Mouse (Mus musculus) liver, postnatal 0 days (tissue): ENCODE results near the gene Vldlr. TPM values are rescaled to one million over a fixed set of nuclear protein-coding genes. Genes with fewer than 3 reads are reported as not detected.
A peak's percentile ranks its signal among the peaks of the same experiment; 100 is the strongest.

Experiments
- ATAC-seq: fragments of 200-750 bp; cut with Nextera tagmentation; 2 replicates; pipeline ENCODE4 v1.8.0; 2017; ENCODE audit warnings: mild to moderate bottlenecking, moderate library complexity
- DNase-seq: peaks from one replicate; pipeline ENCODE4 v3.0.0-alpha.2; 2016
- H3K27ac ChIP-seq: fragments of 300-500 bp; sonication (generic); 2 replicates; pipeline ENCODE4 v1.5.1; 2014; ENCODE audit warnings: antibody characterized with exemption, moderate library complexity, mild to moderate bottlenecking, low read depth
- H3K27me3 ChIP-seq: fragments of 300-500 bp; sonication (generic); 2 replicates; pipeline ENCODE4 v1.6.1; 2014; ENCODE audit warnings: low read length, control low read depth, mixed read lengths; ENCODE audit not compliant: insufficient read depth
- H3K36me3 ChIP-seq: fragments of 300-500 bp; sonication (generic); replicated peaks from 2 replicates; pipeline ENCODE4 v1.6.1; 2014; ENCODE audit warnings: mild to moderate bottlenecking, control low read depth, low read length, moderate library complexity, mixed read lengths; ENCODE audit not compliant: insufficient read depth
- H3K4me1 ChIP-seq: fragments of 300-500 bp; sonication (generic); 2 replicates; pipeline ENCODE4 v1.6.1; 2014; ENCODE audit warnings: antibody characterized with exemption, mild to moderate bottlenecking, control low read depth; ENCODE audit not compliant: insufficient read depth
- H3K4me2 ChIP-seq: fragments of 300-500 bp; sonication (generic); 2 replicates; pipeline ENCODE4 v1.6.1; 2014; ENCODE audit warnings: low read depth, mild to moderate bottlenecking, low read length, moderate library complexity, mixed read lengths
- H3K4me3 ChIP-seq: fragments of 300-500 bp; sonication (generic); 2 replicates; pipeline ENCODE4 v1.5.1; 2014; ENCODE audit warnings: low read depth, low read length
- H3K9ac ChIP-seq: fragments of 300-500 bp; sonication (generic); replicated peaks from 2 replicates; pipeline ENCODE4 v1.6.1; 2014; ENCODE audit warnings: mild to moderate bottlenecking, moderate library complexity
- H3K9me3 ChIP-seq: fragments of 300-500 bp; sonication (generic); 2 replicates; pipeline ENCODE4 v1.6.1; 2016; ENCODE audit warnings: mild to moderate bottlenecking, control low read depth, low read length, mixed read lengths
- CTCF ChIP-seq: sonication (generic); IDR thresholded peaks from 2 replicates; pipeline ENCODE4 v1.5.1; 2016; ENCODE audit warnings: antibody characterized with exemption, low read depth
- EP300 ChIP-seq: IDR thresholded peaks from 2 replicates; pipeline ENCODE4 v1.6.1; 2016; ENCODE audit warnings: antibody characterized with exemption, low read depth, mild to moderate bottlenecking
- WGBS: fragments of 180-500 bp; shearing (Covaris S2); extraction: QIAGEN DNeasy Blood & Tissue Kit; methylation state at CpG from one replicate; pipeline ENCODE4 v1.1.7; 2014; ENCODE audit not compliant: insufficient replicate concordance; 5-methylcytosine and 5-hydroxymethylcytosine counted together
- polyA plus RNA-seq: library from polyadenylated mRNA; unstranded; fragments of >200 nt; fragmentation: Nextera tagmentation; extraction: Ambion mirVana; gene quantifications from 2 replicates; pipeline ENCODE4 v1.2.1, GENCODE M21; 2015

Gene Vldlr
- polyA plus RNA-seq, 1 experiment from 2014 or later = 1.2 TPM

GRCm38 (mm10) chr19:27226626-27227025 lies 10.3 kb downstream of the Vldlr start:
- Histone ChIP-seq H3K4me3 (no peak overlapping the region), H3K4me1 (no peaks in the 10 kb centered on the region), H3K36me3 (no peaks in the 10 kb centered on the region), H3K4me2 (no peak overlapping the region), H3K9ac (no peak overlapping the region), H3K27me3 (no peaks in the 10 kb centered on the region), H3K27ac (no peak overlapping the region), H3K9me3 (no peaks in the 10 kb centered on the region)
- TF ChIP-seq CTCF (no peak), EP300 (no peak)
- ATAC-seq (no peak), DNase-seq (no peak)
- 69% methylated on average over 3 of the region's 3 CpGs for WGBS

- TF ChIP-seq EP300 = no peak
- TF ChIP-seq CTCF = no peak
- DNase-seq (no peak), ATAC-seq (no peak)
- Histone ChIP-seq H3K4me3 (no peak overlapping the region), H3K4me2 (no peak overlapping the region), H3K27ac (no peak overlapping the region), H3K36me3 (no peaks in the 10 kb centered on the region), H3K9ac (no peak overlapping the region), H3K4me1 (no peaks in the 10 kb centered on the region), H3K9me3 (no peaks in the 10 kb centered on the region), H3K27me3 (no peaks in the 10 kb centered on the region)
- 71% methylated on average over 4 of the region's 4 CpGs for WGBS
These were observed 10.8 kb downstream of the Vldlr start for GRCm38 (mm10) chr19:27227131-27227530.

GRCm38 (mm10) chr19:27228254-27228653 lies 12.0 kb downstream of the Vldlr start:
- 74% methylated on average over 1 of the region's 1 CpGs for WGBS
- ATAC-seq (0 out of 2 replicates have a peak, but pooled peaks have one; percentile 38), DNase-seq (no peak)
- Histone ChIP-seq H3K4me1 (no peaks in the 10 kb centered on the region), H3K27ac (no peak overlapping the region), H3K4me3 (no peak overlapping the region), H3K36me3 (no peaks in the 10 kb centered on the region), H3K4me2 (no peak overlapping the region), H3K9me3 (no peaks in the 10 kb centered on the region), H3K27me3 (no peaks in the 10 kb centered on the region), H3K9ac (no peak overlapping the region)
- TF ChIP-seq CTCF = no peak
- no peak for TF ChIP-seq EP300

- WGBS = 64% methylated on average over 2 of the region's 2 CpGs
- no peak for DNase-seq
- Histone ChIP-seq H3K4me3 (no peak overlapping the region), H3K4me2 (no peak overlapping the region), H3K9ac (no peak overlapping the region), H3K27ac (no peak overlapping the region), H3K4me1 (no peaks in the 10 kb centered on the region), H3K27me3 (no peaks in the 10 kb centered on the region), H3K9me3 (no peaks in the 10 kb centered on the region), H3K36me3 (no peaks in the 10 kb centered on the region)
- TF ChIP-seq EP300 (no peak), CTCF (no peak)
- no peak for ATAC-seq
These were observed 17.1 kb downstream of the Vldlr start for GRCm38 (mm10) chr19:27233386-27233785.

- Histone ChIP-seq H3K36me3 (no peaks in the 10 kb centered on the region), H3K9ac (no peak overlapping the region), H3K27me3 (no peaks in the 10 kb centered on the region), H3K9me3 (no peaks in the 10 kb centered on the region), H3K4me2 (no peak overlapping the region), H3K4me1 (no peaks in the 10 kb centered on the region), H3K4me3 (no peak overlapping the region), H3K27ac (no peak overlapping the region)
- 80% methylated on average over 4 of the region's 4 CpGs for WGBS
- no peak for TF ChIP-seq EP300
- TF ChIP-seq CTCF = no peak
- no peak for DNase-seq
- ATAC-seq = no peak
These were observed 23.6 kb downstream of the Vldlr start for GRCm38 (mm10) chr19:27239913-27240312.

- Histone ChIP-seq H3K9ac (no peak overlapping the region), H3K27me3 (no peaks in the 10 kb centered on the region), H3K36me3 (peaks cover 2% of the 10 kb centered on the region; the same call in 1 of the 2 replicates), H3K27ac (no peak overlapping the region), H3K9me3 (no peaks in the 10 kb centered on the region), H3K4me3 (no peak overlapping the region), H3K4me2 (no peak overlapping the region), H3K4me1 (no peaks in the 10 kb centered on the region)
- TF ChIP-seq CTCF (no peak), EP300 (no peak)
- ATAC-seq = no peak
- DNase-seq = no peak
- 71% methylated on average over 4 of the region's 4 CpGs for WGBS
These were observed 27.2 kb downstream of the Vldlr start for GRCm38 (mm10) chr19:27243527-27243926.

GRCm38 (mm10) chr19:27254756-27255155 lies 38.5 kb downstream of the Vldlr start:
- ATAC-seq (no peak), DNase-seq (no peak)
- H3K4me3 ChIP-seq = no peak overlapping the region
- no peaks in the 10 kb centered on the region for H3K4me1 ChIP-seq
- no peak overlapping the region for H3K4me2 ChIP-seq
- no peaks in the 10 kb centered on the region for H3K27me3 ChIP-seq
- H3K27ac ChIP-seq = no peak overlapping the region
- WGBS = 69% methylated on average over 5 of the region's 5 CpGs
- TF ChIP-seq CTCF (no peak), EP300 (no peak)
- H3K9me3 ChIP-seq = no peaks in the 10 kb centered on the region
- no peak overlapping the region for H3K9ac ChIP-seq
- H3K36me3 ChIP-seq = no peaks in the 10 kb centered on the region
